Mouse (Mus musculus): ENCODE data around the gene Map2. TPM values are rescaled to one million over a fixed set of nuclear protein-coding genes. Genes with fewer than 3 reads are reported as not detected.

Map2 gene
- polyA plus RNA-seq, 1 experiment: 5.1 TPM

- H3K4me3 ChIP-seq (ENCODE audit: insufficient read depth, low read depth, low read length): no peak overlapping the region
- H3K27ac ChIP-seq (ENCODE audit: insufficient read depth, low read depth, low read length): no peak overlapping the region
- 49% methylated on average over 6 of the region's 6 CpGs for WGBS
- no peak for TF ChIP-seq CTCF (conservative IDR thresholded peaks at IDR 0.05; ENCODE audit: insufficient read depth, insufficient read length, low read depth, low read length)
- TF ChIP-seq POLR2A (IDR thresholded peaks at IDR 0.05; ENCODE audit: low read depth, low read length): no peak
- no peaks in the 10 kb centered on the region for H3K27me3 ChIP-seq (replicated peaks; ENCODE audit: control insufficient read depth, insufficient read depth, low read length)
- H3K4me1 ChIP-seq (ENCODE audit: control insufficient read depth, insufficient read depth, low read length): no peaks in the 10 kb centered on the region
- no peaks in the 10 kb centered on the region for H3K36me3 ChIP-seq (ENCODE audit: control insufficient read depth, insufficient read depth, low read length)
- no peak for DNase-seq
Observed at GRCm38 (mm10) chr1:66328996-66329395, 153.9 kb downstream of the Map2 start.

DNA sequence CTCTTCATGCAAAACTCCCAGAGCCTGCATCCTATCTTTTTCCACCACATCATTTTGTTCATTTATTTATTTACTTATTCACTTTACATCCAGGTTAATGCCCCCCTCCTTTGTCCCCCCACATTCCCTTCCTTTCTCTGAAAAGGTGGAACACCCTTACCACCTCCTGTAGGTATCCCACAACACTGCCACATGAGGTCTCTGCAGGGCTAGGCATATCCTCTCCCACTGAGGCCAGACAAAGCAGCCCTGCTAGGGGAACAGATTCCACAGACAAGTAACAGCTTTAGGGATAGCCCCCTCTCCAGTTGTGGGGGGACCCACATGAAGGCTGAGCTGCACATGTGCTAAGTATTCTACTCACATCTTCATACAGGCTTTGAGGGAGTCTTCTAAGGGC, 154.5 kb downstream of the Map2 start:
- Histone ChIP-seq H3K27ac (ENCODE audit: insufficient read depth, low read depth, low read length) (no peak overlapping the region), H3K36me3 (ENCODE audit: control insufficient read depth, insufficient read depth, low read length) (no peaks in the 10 kb centered on the region), H3K27me3 (replicated peaks; ENCODE audit: control insufficient read depth, insufficient read depth, low read length) (no peaks in the 10 kb centered on the region), H3K4me1 (ENCODE audit: control insufficient read depth, insufficient read depth, low read length) (no peaks in the 10 kb centered on the region), H3K4me3 (ENCODE audit: insufficient read depth, low read depth, low read length) (no peak overlapping the region)
- TF ChIP-seq CTCF (conservative IDR thresholded peaks at IDR 0.05; ENCODE audit: insufficient read depth, insufficient read length, low read depth, low read length) (no peak), POLR2A (IDR thresholded peaks at IDR 0.05; ENCODE audit: low read depth, low read length) (no peak)
- no peak for DNase-seq

GRCm38 (mm10) chr1:66335724-66336284, 160.7 kb downstream of the Map2 start:
- Histone ChIP-seq H3K4me1 (ENCODE audit: control insufficient read depth, insufficient read depth, low read length) (no peaks in the 10 kb centered on the region), H3K27me3 (replicated peaks; ENCODE audit: control insufficient read depth, insufficient read depth, low read length) (no peaks in the 10 kb centered on the region), H3K36me3 (ENCODE audit: control insufficient read depth, insufficient read depth, low read length) (no peaks in the 10 kb centered on the region), H3K4me3 (ENCODE audit: insufficient read depth, low read depth, low read length) (no peak overlapping the region), H3K27ac (ENCODE audit: insufficient read depth, low read depth, low read length) (no peak overlapping the region)
- no peak for DNase-seq
- 80% methylated on average over 2 of the region's 2 CpGs for WGBS
- TF ChIP-seq POLR2A (IDR thresholded peaks at IDR 0.05; ENCODE audit: low read depth, low read length) (no peak), CTCF (conservative IDR thresholded peaks at IDR 0.05; ENCODE audit: insufficient read depth, insufficient read length, low read depth, low read length) (no peak)

DNA sequence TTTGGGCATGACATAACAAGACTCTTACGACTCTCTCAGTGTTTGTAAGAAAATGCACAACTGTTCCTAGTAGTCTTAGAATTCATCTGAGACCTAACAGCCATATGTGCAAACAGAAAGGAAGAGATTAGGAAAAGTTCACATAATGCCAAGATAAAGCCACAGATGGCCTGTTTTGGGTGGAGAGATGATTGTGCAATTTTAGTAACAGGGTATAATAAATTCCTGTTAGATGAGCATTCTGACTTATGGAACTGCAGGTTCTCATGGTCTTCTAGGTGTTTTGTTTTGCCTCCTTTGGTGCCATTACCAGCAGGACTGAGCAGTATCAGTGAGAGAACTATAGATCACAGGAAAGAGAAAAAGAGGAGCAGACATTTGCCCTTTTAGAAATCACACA, 164.1 kb downstream of the Map2 start:
- H3K27me3 ChIP-seq (replicated peaks; ENCODE audit: control insufficient read depth, insufficient read depth, low read length): no peaks in the 10 kb centered on the region
- TF ChIP-seq POLR2A (IDR thresholded peaks at IDR 0.05; ENCODE audit: low read depth, low read length) (no peak), CTCF (conservative IDR thresholded peaks at IDR 0.05; ENCODE audit: insufficient read depth, insufficient read length, low read depth, low read length) (no peak)
- no peaks in the 10 kb centered on the region for H3K36me3 ChIP-seq (ENCODE audit: control insufficient read depth, insufficient read depth, low read length)
- 93% methylated on average over 1 of the region's 1 CpGs for WGBS
- H3K27ac ChIP-seq (ENCODE audit: insufficient read depth, low read depth, low read length): no peak overlapping the region
- no peak for DNase-seq
- H3K4me3 ChIP-seq (ENCODE audit: insufficient read depth, low read depth, low read length): no peak overlapping the region
- H3K4me1 ChIP-seq (ENCODE audit: control insufficient read depth, insufficient read depth, low read length): no peaks in the 10 kb centered on the region

GRCm38 (mm10) chr1:66348404-66349165, 173.5 kb downstream of the Map2 start:
- WGBS: 75% methylated on average over 8 of the region's 8 CpGs
- no peaks in the 10 kb centered on the region for H3K27me3 ChIP-seq (replicated peaks; ENCODE audit: control insufficient read depth, insufficient read depth, low read length)
- DNase-seq: no peak

GRCm38 (mm10) chr1:66349166-66349835, 174.2 kb downstream of the Map2 start:
- Histone ChIP-seq H3K4me1 (ENCODE audit: control insufficient read depth, insufficient read depth, low read length) (no peaks in the 10 kb centered on the region), H3K36me3 (ENCODE audit: control insufficient read depth, insufficient read depth, low read length) (no peaks in the 10 kb centered on the region), H3K27ac (ENCODE audit: insufficient read depth, low read depth, low read length) (no peak overlapping the region), H3K4me3 (ENCODE audit: insufficient read depth, low read depth, low read length) (no peak overlapping the region), H3K27me3 (replicated peaks; ENCODE audit: control insufficient read depth, insufficient read depth, low read length) (no peaks in the 10 kb centered on the region)
- no peak for TF ChIP-seq CTCF (conservative IDR thresholded peaks at IDR 0.05; ENCODE audit: insufficient read depth, insufficient read length, low read depth, low read length)
- TF ChIP-seq POLR2A (IDR thresholded peaks at IDR 0.05; ENCODE audit: low read depth, low read length): no peak
- 82% methylated on average over 3 of the region's 3 CpGs for WGBS
- DNase-seq: no peak

More at GRCm38 (mm10) chr1:66348404-66349165, 173.5 kb downstream of the Map2 start:
- H3K36me3 ChIP-seq (ENCODE audit: control insufficient read depth, insufficient read depth, low read length): no peaks in the 10 kb centered on the region
- no peak overlapping the region for H3K27ac ChIP-seq (ENCODE audit: insufficient read depth, low read depth, low read length)
- no peak overlapping the region for H3K4me3 ChIP-seq (ENCODE audit: insufficient read depth, low read depth, low read length)
- no peaks in the 10 kb centered on the region for H3K4me1 ChIP-seq (ENCODE audit: control insufficient read depth, insufficient read depth, low read length)
- TF ChIP-seq POLR2A (IDR thresholded peaks at IDR 0.05; ENCODE audit: low read depth, low read length) (no peak), CTCF (conservative IDR thresholded peaks at IDR 0.05; ENCODE audit: insufficient read depth, insufficient read length, low read depth, low read length) (no peak)

GRCm38 (mm10) chr1:66351366-66351765, 176.3 kb downstream of the Map2 start:
- H3K4me1 ChIP-seq (ENCODE audit: control insufficient read depth, insufficient read depth, low read length): no peaks in the 10 kb centered on the region
- DNase-seq: peak; percentile 66
- H3K27ac ChIP-seq (ENCODE audit: insufficient read depth, low read depth, low read length): no peak overlapping the region
- H3K36me3 ChIP-seq (ENCODE audit: control insufficient read depth, insufficient read depth, low read length): no peaks in the 10 kb centered on the region
- H3K27me3 ChIP-seq (replicated peaks; ENCODE audit: control insufficient read depth, insufficient read depth, low read length): no peaks in the 10 kb centered on the region
- no peak overlapping the region for H3K4me3 ChIP-seq (ENCODE audit: insufficient read depth, low read depth, low read length)
- TF ChIP-seq POLR2A (IDR thresholded peaks at IDR 0.05; ENCODE audit: low read depth, low read length) (no peak), CTCF (conservative IDR thresholded peaks at IDR 0.05; ENCODE audit: insufficient read depth, insufficient read length, low read depth, low read length) (no peak)

Data from kidney, adult 2 months (tissue).